Mouse (Mus musculus): ENCODE measurements around the gene Exosc3. TPM values are rescaled to one million over a fixed set of nuclear protein-coding genes. Genes with fewer than 3 reads are reported as not detected.

Exosc3 gene
- polyA plus RNA-seq, 1 experiment from 2014 or later, result 46.8 TPM

- H3K4me3 ChIP-seq (replicated peaks; ENCODE audit: low read length), result peak within 1 kb of the TSS; percentile 96
- peaks cover 23% of the 10 kb centered on the region for H3K4me1 ChIP-seq (replicated peaks; ENCODE audit: control insufficient read depth, insufficient read depth, low read length)
- peak within 1 kb of the TSS; percentile 93 for H3K9ac ChIP-seq (replicated peaks; ENCODE audit: low read depth, low read length)
- WGBS, result under 1% methylated on average over 39 of the region's 42 CpGs
- H3K27me3 ChIP-seq (replicated peaks; ENCODE audit: control insufficient read depth, insufficient read depth, low read length), result no peaks in the 10 kb centered on the region
- peak; percentile 93 for ATAC-seq
- peak within 1 kb of the TSS; percentile 92 for H3K4me2 ChIP-seq (ENCODE audit: low read length)
- no peaks in the 10 kb centered on the region for H3K9me3 ChIP-seq (ENCODE audit: control insufficient read depth, low read length)
- no peaks in the 10 kb centered on the region for H3K36me3 ChIP-seq (ENCODE audit: control insufficient read depth, insufficient read depth)
- peak within 1 kb of the TSS; percentile 86 for H3K27ac ChIP-seq (ENCODE audit: low read length)
These were observed 773 bp downstream of the Exosc3 start, which contains the start of gene Dcaf10 for GRCm38 (mm10) chr4:45341669-45342249. Dcaf10 (plus strand) TSS chr4:45342101.

GRCm38 (mm10) chr4:45341226-45341625 lies 1.3 kb downstream of the Exosc3 start:
- Histone ChIP-seq H3K27me3 (replicated peaks; ENCODE audit: control insufficient read depth, insufficient read depth, low read length) (no peaks in the 10 kb centered on the region), H3K36me3 (ENCODE audit: control insufficient read depth, insufficient read depth) (no peaks in the 10 kb centered on the region), H3K27ac (ENCODE audit: low read length) (peak overlapping the region; percentile 86), H3K4me2 (ENCODE audit: low read length) (peak overlapping the region; percentile 61), H3K9ac (replicated peaks; ENCODE audit: low read depth, low read length) (peak overlapping the region; percentile 93), H3K9me3 (ENCODE audit: control insufficient read depth, low read length) (no peaks in the 10 kb centered on the region), H3K4me3 (replicated peaks; ENCODE audit: low read length) (peak overlapping the region; percentile 96), H3K4me1 (replicated peaks; ENCODE audit: control insufficient read depth, insufficient read depth, low read length) (peaks cover 23% of the 10 kb centered on the region)
- no peak for ATAC-seq
- 52% methylated on average over 9 of the region's 9 CpGs for WGBS

GRCm38 (mm10) chr4:45332466-45332865 lies 10.1 kb downstream of the Exosc3 start:
- Histone ChIP-seq H3K9ac (replicated peaks; ENCODE audit: low read depth, low read length) (no peak overlapping the region), H3K9me3 (ENCODE audit: control insufficient read depth, low read length) (no peaks in the 10 kb centered on the region), H3K4me1 (replicated peaks; ENCODE audit: control insufficient read depth, insufficient read depth, low read length) (no peaks in the 10 kb centered on the region), H3K27ac (ENCODE audit: low read length) (no peak overlapping the region), H3K4me3 (replicated peaks; ENCODE audit: low read length) (no peak overlapping the region), H3K36me3 (ENCODE audit: control insufficient read depth, insufficient read depth) (no peaks in the 10 kb centered on the region), H3K27me3 (replicated peaks; ENCODE audit: control insufficient read depth, insufficient read depth, low read length) (no peaks in the 10 kb centered on the region), H3K4me2 (ENCODE audit: low read length) (no peak overlapping the region)
- no peak for ATAC-seq
- 78% methylated on average over 3 of the region's 3 CpGs for WGBS

DNA sequence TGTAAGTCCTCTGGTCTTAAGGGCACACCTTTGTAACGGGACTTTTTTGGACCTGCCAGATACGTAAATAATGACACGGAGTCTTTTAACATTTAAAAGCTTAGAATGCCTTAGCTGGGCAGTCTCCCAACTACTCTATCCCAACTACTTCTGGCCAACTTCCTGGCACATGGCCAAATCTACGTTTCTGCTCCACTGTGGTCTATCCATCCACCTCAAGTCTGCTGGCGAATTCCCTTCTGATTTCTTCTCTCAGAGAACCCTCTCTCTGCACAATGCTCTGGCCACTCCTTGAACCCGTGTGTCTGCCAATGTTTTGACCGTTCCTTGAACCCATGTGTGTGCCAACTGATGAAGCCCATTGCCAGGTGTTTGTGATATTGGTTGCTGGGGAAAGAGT lies 11.4 kb downstream of the Exosc3 start:
- H3K4me3 ChIP-seq (replicated peaks; ENCODE audit: low read length), result no peak overlapping the region
- H3K27ac ChIP-seq (ENCODE audit: low read length), result no peak overlapping the region
- H3K9me3 ChIP-seq (ENCODE audit: control insufficient read depth, low read length), result no peaks in the 10 kb centered on the region
- no peaks in the 10 kb centered on the region for H3K4me1 ChIP-seq (replicated peaks; ENCODE audit: control insufficient read depth, insufficient read depth, low read length)
- H3K36me3 ChIP-seq (ENCODE audit: control insufficient read depth, insufficient read depth), result no peaks in the 10 kb centered on the region
- no peaks in the 10 kb centered on the region for H3K27me3 ChIP-seq (replicated peaks; ENCODE audit: control insufficient read depth, insufficient read depth, low read length)
- 66% methylated on average over 7 of the region's 7 CpGs for WGBS
- ATAC-seq, result no peak
- H3K9ac ChIP-seq (replicated peaks; ENCODE audit: low read depth, low read length), result no peak overlapping the region
- no peak overlapping the region for H3K4me2 ChIP-seq (ENCODE audit: low read length)

DNA sequence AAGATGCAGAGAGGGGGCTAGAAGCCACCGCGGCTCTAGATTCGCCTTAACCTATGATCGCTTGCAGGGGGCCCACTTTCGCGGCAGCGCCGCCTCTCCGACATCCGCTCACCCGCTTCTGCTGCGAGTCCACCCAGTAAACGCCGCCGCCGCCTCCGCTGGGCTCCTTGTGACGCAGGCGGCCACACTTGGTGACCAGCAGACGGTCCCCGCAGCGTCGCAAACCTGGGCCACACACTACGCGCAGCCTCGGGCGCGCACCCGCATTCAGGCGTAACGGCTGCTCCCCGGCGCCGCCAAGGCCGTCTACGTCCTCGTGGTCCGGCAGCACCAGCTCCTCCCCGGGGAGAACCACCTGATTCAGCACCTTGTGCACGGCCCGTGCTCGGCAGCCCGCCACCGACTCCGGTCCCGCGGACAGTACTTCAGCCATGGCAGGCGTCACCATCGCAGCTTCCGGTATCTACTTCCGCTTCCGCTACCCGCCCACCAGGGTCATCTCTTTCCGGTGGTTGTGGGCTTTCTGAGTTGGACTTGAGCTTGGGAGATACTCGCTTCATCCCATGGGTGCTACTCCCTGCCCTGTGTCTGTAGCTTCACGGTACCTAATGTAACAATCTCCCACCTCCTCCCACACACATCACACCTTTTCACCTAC lies 22.2 kb downstream of the Exosc3 start:
- peak overlapping the region; percentile 92 for H3K9ac ChIP-seq (replicated peaks; ENCODE audit: low read depth, low read length)
- WGBS, result under 1% methylated on average over 56 of the region's 56 CpGs

GRCm38 (mm10) chr4:45311056-45311455 lies 31.5 kb downstream of the Exosc3 start:
- no peaks in the 10 kb centered on the region for H3K4me1 ChIP-seq (replicated peaks; ENCODE audit: control insufficient read depth, insufficient read depth, low read length)
- no peaks in the 10 kb centered on the region for H3K9me3 ChIP-seq (ENCODE audit: control insufficient read depth, low read length)
- H3K36me3 ChIP-seq (ENCODE audit: control insufficient read depth, insufficient read depth), result peaks cover 25% of the 10 kb centered on the region
- H3K27ac ChIP-seq (ENCODE audit: low read length), result no peak overlapping the region
- no peak overlapping the region for H3K4me2 ChIP-seq (ENCODE audit: low read length)
- ATAC-seq, result no peak
- H3K27me3 ChIP-seq (replicated peaks; ENCODE audit: control insufficient read depth, insufficient read depth, low read length), result no peaks in the 10 kb centered on the region
- 100% methylated on average over 2 of the region's 2 CpGs for WGBS
- no peak overlapping the region for H3K9ac ChIP-seq (replicated peaks; ENCODE audit: low read depth, low read length)
- H3K4me3 ChIP-seq (replicated peaks; ENCODE audit: low read length), result no peak overlapping the region

More for the DNA sequence above, 22.2 kb downstream of the Exosc3 start:
- peak overlapping the region; percentile 67 for H3K27ac ChIP-seq (ENCODE audit: low read length)
- no peaks in the 10 kb centered on the region for H3K9me3 ChIP-seq (ENCODE audit: control insufficient read depth, low read length)
- peak overlapping the region; percentile 88 for H3K4me3 ChIP-seq (replicated peaks; ENCODE audit: low read length)
- peaks cover 7% of the 10 kb centered on the region; the same call in 1 of the 2 replicates for H3K36me3 ChIP-seq (ENCODE audit: control insufficient read depth, insufficient read depth)
- ATAC-seq, result peak; percentile 92
- H3K4me2 ChIP-seq (ENCODE audit: low read length), result peak overlapping the region; percentile 80
- peaks cover 18% of the 10 kb centered on the region for H3K4me1 ChIP-seq (replicated peaks; ENCODE audit: control insufficient read depth, insufficient read depth, low read length)
- peaks cover 10% of the 10 kb centered on the region for H3K27me3 ChIP-seq (replicated peaks; ENCODE audit: control insufficient read depth, insufficient read depth, low read length)

- Histone ChIP-seq H3K36me3 (ENCODE audit: control insufficient read depth, insufficient read depth) (peaks cover 34% of the 10 kb centered on the region), H3K9ac (replicated peaks; ENCODE audit: low read depth, low read length) (no peak overlapping the region), H3K4me2 (ENCODE audit: low read length) (no peak overlapping the region), H3K4me1 (replicated peaks; ENCODE audit: control insufficient read depth, insufficient read depth, low read length) (no peaks in the 10 kb centered on the region), H3K27me3 (replicated peaks; ENCODE audit: control insufficient read depth, insufficient read depth, low read length) (no peaks in the 10 kb centered on the region), H3K4me3 (replicated peaks; ENCODE audit: low read length) (no peak overlapping the region), H3K9me3 (ENCODE audit: control insufficient read depth, low read length) (no peaks in the 10 kb centered on the region), H3K27ac (ENCODE audit: low read length) (no peak overlapping the region)
- 91% methylated on average over 6 of the region's 6 CpGs for WGBS
- no peak for ATAC-seq
These were observed 33.9 kb downstream of the Exosc3 start for GRCm38 (mm10) chr4:45308606-45309005.

DNA sequence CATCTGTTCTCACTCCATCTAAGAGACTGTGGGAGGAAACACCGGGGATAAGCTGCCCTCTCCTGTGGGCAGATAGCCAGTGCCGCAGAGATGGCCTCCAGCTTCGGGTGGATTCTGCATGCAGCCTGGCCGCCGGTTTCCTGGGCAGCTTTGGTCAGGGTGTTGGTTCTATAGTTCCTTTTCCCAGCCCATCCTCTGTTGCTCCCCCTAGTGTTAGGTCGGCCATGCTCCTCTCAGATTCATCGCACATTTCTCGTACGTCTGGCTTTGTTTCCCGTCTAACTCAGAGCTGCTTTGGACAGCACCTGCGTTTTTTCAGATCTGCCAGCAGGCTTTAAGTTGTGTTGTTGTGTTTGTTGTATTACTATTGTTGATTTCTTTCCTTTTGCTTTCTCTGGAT lies 34.5 kb downstream of the Exosc3 start:
- no peak for ATAC-seq

GRCm38 (mm10) chr4:45305536-45305935 lies 37.0 kb downstream of the Exosc3 start:
- Histone ChIP-seq H3K9me3 (ENCODE audit: control insufficient read depth, low read length) (no peaks in the 10 kb centered on the region), H3K36me3 (ENCODE audit: control insufficient read depth, insufficient read depth) (peaks cover 46% of the 10 kb centered on the region), H3K27me3 (replicated peaks; ENCODE audit: control insufficient read depth, insufficient read depth, low read length) (no peaks in the 10 kb centered on the region), H3K27ac (ENCODE audit: low read length) (no peak overlapping the region), H3K4me1 (replicated peaks; ENCODE audit: control insufficient read depth, insufficient read depth, low read length) (no peaks in the 10 kb centered on the region), H3K9ac (replicated peaks; ENCODE audit: low read depth, low read length) (no peak overlapping the region), H3K4me2 (ENCODE audit: low read length) (no peak overlapping the region), H3K4me3 (replicated peaks; ENCODE audit: low read length) (no peak overlapping the region)
- no peak for ATAC-seq
- WGBS, result 98% methylated on average over 14 of the region's 14 CpGs

More for the DNA sequence above, 34.5 kb downstream of the Exosc3 start:
- Histone ChIP-seq H3K4me1 (replicated peaks; ENCODE audit: control insufficient read depth, insufficient read depth, low read length) (no peaks in the 10 kb centered on the region), H3K36me3 (ENCODE audit: control insufficient read depth, insufficient read depth) (peaks cover 34% of the 10 kb centered on the region), H3K27me3 (replicated peaks; ENCODE audit: control insufficient read depth, insufficient read depth, low read length) (no peaks in the 10 kb centered on the region), H3K4me2 (ENCODE audit: low read length) (no peak overlapping the region), H3K4me3 (replicated peaks; ENCODE audit: low read length) (no peak overlapping the region), H3K27ac (ENCODE audit: low read length) (no peak overlapping the region), H3K9me3 (ENCODE audit: control insufficient read depth, low read length) (no peaks in the 10 kb centered on the region), H3K9ac (replicated peaks; ENCODE audit: low read depth, low read length) (no peak overlapping the region)
- WGBS, result 27% methylated on average over 11 of the region's 11 CpGs

All from forebrain, embryonic 16.5 days (tissue).